Mouse (Mus musculus) ovary, adult 10 weeks (tissue): ENCODE data around the gene Zfp27. TPM values are rescaled to one million over a fixed set of nuclear protein-coding genes. Genes with fewer than 3 reads are reported as not detected.

Experiments
- polyA plus RNA-seq: library from polyadenylated mRNA; stranded (reverse); fragments of 350-450 nt; fragmentation: Illumina TruSeq; extraction: RNeasy Lipid Tissue Mini Kit (QIAGEN cat#74804); gene quantifications from one replicate; pipeline ENCODE4 v1.2.3, GENCODE M21; 2014

Zfp27 gene
- polyA plus RNA-seq, result 7.4 TPM

GRCm38 (mm10) chr7:29905966-29906681 is at the start of gene Zfp27:
Zfp27 (minus strand) TSS chr7:29906572.

GRCm38 (mm10) chr7:29953513-29954401 is 47.4 kb upstream of the Zfp27 start, which contains the start of gene Zfp74:
Zfp74 (minus strand) TSS chr7:29954089.

GRCm38 (mm10) chr7:29908130-29908950 is 2.0 kb upstream of the Zfp27 start, which contains the start of gene Zfp383:
Zfp383 (plus strand) TSS chr7:29908223.

GRCm38 (mm10) chr7:29859532-29860517 is 46.5 kb downstream of the Zfp27 start, which contains the start of gene Zfp420:
Zfp420 (plus strand) TSS chr7:29859979.

GRCm38 (mm10) chr7:29853219-29853842 is 53.0 kb downstream of the Zfp27 start, which contains the start of gene Zfp940:
Zfp940 (minus strand) TSS chr7:29853669.

Other genes starting within 250 kb of the Zfp27 start
- gene Catsperg2, start 179.5 kb downstream of the Zfp27 start, polyA plus RNA-seq, result not detected
- gene Zfp84, start 138.0 kb downstream of the Zfp27 start, polyA plus RNA-seq, result 19.2 TPM
- gene Zfp30, start 122.6 kb downstream of the Zfp27 start, polyA plus RNA-seq, result 7.0 TPM
- gene Zfp790, start 90.5 kb downstream of the Zfp27 start, polyA plus RNA-seq, result 17.4 TPM
- gene Zfp940, start 52.9 kb downstream of the Zfp27 start, polyA plus RNA-seq, result 7.5 TPM
- gene Zfp420, start 46.6 kb downstream of the Zfp27 start, polyA plus RNA-seq, result 26.2 TPM
- gene Zfp383, start 1.7 kb upstream of the Zfp27 start, polyA plus RNA-seq, result 32.3 TPM
- 25.3 TPM for gene Zfp74, start 47.5 kb upstream of the Zfp27 start, polyA plus RNA-seq
- 11.6 TPM for gene Zfp568, start 77.4 kb upstream of the Zfp27 start, polyA plus RNA-seq
- 8.8 TPM for gene Zfp14, start 144.8 kb upstream of the Zfp27 start, polyA plus RNA-seq
- gene Zfp82, start 166.3 kb upstream of the Zfp27 start, polyA plus RNA-seq, result 5.9 TPM
- gene Gm26920, start 183.8 kb upstream of the Zfp27 start, polyA plus RNA-seq, result not detected
- 6.8 TPM for gene Zfp566, start 184.0 kb upstream of the Zfp27 start, polyA plus RNA-seq
- gene Zfp260, start 188.2 kb upstream of the Zfp27 start, polyA plus RNA-seq, result 289 TPM
- 8.0 TPM for gene Zfp382, start 215.4 kb upstream of the Zfp27 start, polyA plus RNA-seq